Mouse (Mus musculus) liver, postnatal 0 days (tissue): ENCODE results near the gene Sf3a2. TPM values are rescaled to one million over a fixed set of nuclear protein-coding genes. Genes with fewer than 3 reads are reported as not detected.

Source experiments
- ATAC-seq: fragments of 200-750 bp; cut with Nextera tagmentation; 2 replicates; pipeline ENCODE4 v1.8.0; 2017; ENCODE audit warnings: mild to moderate bottlenecking, moderate library complexity
- DNase-seq: peaks from one replicate; pipeline ENCODE4 v3.0.0-alpha.2; 2016
- H3K27ac ChIP-seq: fragments of 300-500 bp; sonication (generic); 2 replicates; pipeline ENCODE4 v1.5.1; 2014; ENCODE audit warnings: antibody characterized with exemption, moderate library complexity, mild to moderate bottlenecking, low read depth
- H3K27me3 ChIP-seq: fragments of 300-500 bp; sonication (generic); 2 replicates; pipeline ENCODE4 v1.6.1; 2014; ENCODE audit warnings: low read length, control low read depth, mixed read lengths; ENCODE audit not compliant: insufficient read depth
- H3K36me3 ChIP-seq: fragments of 300-500 bp; sonication (generic); replicated peaks from 2 replicates; pipeline ENCODE4 v1.6.1; 2014; ENCODE audit warnings: mild to moderate bottlenecking, control low read depth, low read length, moderate library complexity, mixed read lengths; ENCODE audit not compliant: insufficient read depth
- H3K4me1 ChIP-seq: fragments of 300-500 bp; sonication (generic); 2 replicates; pipeline ENCODE4 v1.6.1; 2014; ENCODE audit warnings: antibody characterized with exemption, mild to moderate bottlenecking, control low read depth; ENCODE audit not compliant: insufficient read depth
- H3K4me2 ChIP-seq: fragments of 300-500 bp; sonication (generic); 2 replicates; pipeline ENCODE4 v1.6.1; 2014; ENCODE audit warnings: low read depth, mild to moderate bottlenecking, low read length, moderate library complexity, mixed read lengths
- H3K4me3 ChIP-seq: fragments of 300-500 bp; sonication (generic); 2 replicates; pipeline ENCODE4 v1.5.1; 2014; ENCODE audit warnings: low read depth, low read length
- H3K9ac ChIP-seq: fragments of 300-500 bp; sonication (generic); replicated peaks from 2 replicates; pipeline ENCODE4 v1.6.1; 2014; ENCODE audit warnings: mild to moderate bottlenecking, moderate library complexity
- H3K9me3 ChIP-seq: fragments of 300-500 bp; sonication (generic); 2 replicates; pipeline ENCODE4 v1.6.1; 2016; ENCODE audit warnings: mild to moderate bottlenecking, control low read depth, low read length, mixed read lengths
- CTCF ChIP-seq: sonication (generic); IDR thresholded peaks from 2 replicates; pipeline ENCODE4 v1.5.1; 2016; ENCODE audit warnings: antibody characterized with exemption, low read depth
- EP300 ChIP-seq: IDR thresholded peaks from 2 replicates; pipeline ENCODE4 v1.6.1; 2016; ENCODE audit warnings: antibody characterized with exemption, low read depth, mild to moderate bottlenecking
- WGBS: fragments of 180-500 bp; shearing (Covaris S2); extraction: QIAGEN DNeasy Blood & Tissue Kit; methylation state at CpG from one replicate; pipeline ENCODE4 v1.1.7; 2014; ENCODE audit not compliant: insufficient replicate concordance; 5-methylcytosine and 5-hydroxymethylcytosine counted together
- microRNA counts: library from miRNA; unstranded; fragments of <30 nt; microRNA quantifications from one replicate; lab custom pipeline; 2015
- microRNA-seq: library from miRNA; unstranded; fragments of <30 nt; microRNA quantifications from one replicate; pipeline ENCODE4, GENCODE M21; 2016
- polyA plus RNA-seq: library from polyadenylated mRNA; unstranded; fragments of >200 nt; fragmentation: Nextera tagmentation; extraction: Ambion mirVana; gene quantifications from 2 replicates; pipeline ENCODE4 v1.2.1, GENCODE M21; 2015

Sf3a2 gene
- polyA plus RNA-seq, 1 experiment from 2014 or later: 20.9 TPM

- no peak overlapping the region for H3K27ac ChIP-seq
- 61% methylated on average over 8 of the region's 8 CpGs for WGBS
- H3K4me2 ChIP-seq: no peak overlapping the region
- no peak for DNase-seq
- H3K9me3 ChIP-seq: no peaks in the 10 kb centered on the region
- no peaks in the 10 kb centered on the region for H3K36me3 ChIP-seq
- peaks cover 13% of the 10 kb centered on the region for H3K4me1 ChIP-seq
- H3K9ac ChIP-seq: no peak overlapping the region
- no peak for ATAC-seq
- peaks cover 47% of the 10 kb centered on the region for H3K27me3 ChIP-seq
- no peak for TF ChIP-seq EP300
- no peak for TF ChIP-seq CTCF
- H3K4me3 ChIP-seq: no peak overlapping the region
These were observed 47.2 kb downstream of the Sf3a2 start for GRCm38 (mm10) chr10:80845055-80845693.

- no peak overlapping the region for H3K9ac ChIP-seq
- peaks cover 45% of the 10 kb centered on the region for H3K27me3 ChIP-seq
- TF ChIP-seq EP300: no peak
- TF ChIP-seq CTCF: no peak
- 72% methylated on average over 12 of the region's 12 CpGs for WGBS
- no peak overlapping the region for H3K4me2 ChIP-seq
- ATAC-seq (no peak), DNase-seq (no peak)
- H3K9me3 ChIP-seq: no peaks in the 10 kb centered on the region
- peaks cover 13% of the 10 kb centered on the region for H3K4me1 ChIP-seq
- H3K27ac ChIP-seq: no peak overlapping the region
- no peaks in the 10 kb centered on the region for H3K36me3 ChIP-seq
- H3K4me3 ChIP-seq: no peak overlapping the region
These were observed 47.7 kb downstream of the Sf3a2 start for GRCm38 (mm10) chr10:80845732-80846131.

DNA sequence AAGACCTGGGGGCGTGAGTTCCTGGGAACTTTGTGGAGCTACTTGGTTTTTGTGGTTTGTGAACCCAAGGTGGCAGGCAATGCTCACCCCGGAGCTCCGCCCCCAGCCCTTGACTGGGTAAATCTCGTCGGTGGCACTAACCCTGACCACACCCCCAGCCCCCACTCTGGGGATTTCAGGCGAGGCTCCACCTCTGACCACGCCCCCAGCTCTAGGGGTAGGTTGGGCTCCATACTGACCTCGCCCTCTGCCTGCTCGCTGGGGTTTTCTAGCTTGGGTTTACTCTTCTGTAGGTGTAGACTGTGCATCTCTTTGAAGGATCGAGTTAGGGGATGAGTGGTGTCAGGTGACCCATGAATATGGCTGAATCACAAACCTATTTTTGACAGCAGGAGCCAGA is 50.6 kb downstream of the Sf3a2 start:
- peaks cover 11% of the 10 kb centered on the region for H3K4me1 ChIP-seq
- no peaks in the 10 kb centered on the region for H3K9me3 ChIP-seq
- peaks cover 13% of the 10 kb centered on the region for H3K36me3 ChIP-seq
- DNase-seq (peak; percentile 85), ATAC-seq (peak; percentile 82)
- no peak overlapping the region for H3K4me2 ChIP-seq
- no peak overlapping the region for H3K4me3 ChIP-seq
- 8% methylated on average over 10 of the region's 10 CpGs for WGBS
- TF ChIP-seq CTCF: no peak
- no peak for TF ChIP-seq EP300
- H3K27me3 ChIP-seq: peaks cover 23% of the 10 kb centered on the region
- no peak overlapping the region for H3K9ac ChIP-seq
- no peak overlapping the region for H3K27ac ChIP-seq

MicroRNAs within 50 kb of the gene (microRNA counts, 519-probe panel; counts per million panel counts)
- not detected for microRNA mmu-miR-1982 (lab: Ali Mortazavi, UCI)

Small RNAs within 50 kb of the gene (microRNA-seq; reads per million reads assigned to microRNA genes)
- gene Mir1982: 9.7 reads per million, percentile 17 among the genes with 10 or more reads in this experiment

Other genes with a start within 250 kb of the Sf3a2 start
- gene Rexo1, start 236.6 kb upstream of the Sf3a2 start, polyA plus RNA-seq: 7.4 and 8.1 TPM in 2 replicates
- 6.1 and 6.5 TPM in 2 replicates for gene Klf16, start 220.9 kb upstream of the Sf3a2 start, polyA plus RNA-seq
- 50.2 and 59.3 TPM in 2 replicates for gene Abhd17a, start 207.9 kb upstream of the Sf3a2 start, polyA plus RNA-seq
- gene Scamp4, start 195.3 kb upstream of the Sf3a2 start, polyA plus RNA-seq: 27.5 and 29.2 TPM in 2 replicates
- 2.1 and 2.6 TPM in 2 replicates for gene Adat3, start 195.3 kb upstream of the Sf3a2 start, polyA plus RNA-seq
- gene Gm49322, start 192.2 kb upstream of the Sf3a2 start, polyA plus RNA-seq: 0.20 and 0.52 TPM in 2 replicates
- 41.4 and 45.8 TPM in 2 replicates for gene Csnk1g2, start 175.4 kb upstream of the Sf3a2 start, polyA plus RNA-seq
- gene Btbd2, start 141.1 kb upstream of the Sf3a2 start, polyA plus RNA-seq: 10.7 and 11.5 TPM in 2 replicates
- gene Mknk2, start 120.1 kb upstream of the Sf3a2 start, polyA plus RNA-seq: 45.8 and 46.1 TPM in 2 replicates
- gene Mob3a, start 96.2 kb upstream of the Sf3a2 start, polyA plus RNA-seq: 14.7 and 17.3 TPM in 2 replicates
- 7.9 and 10.4 TPM in 2 replicates for gene Izumo4, start 96.0 kb upstream of the Sf3a2 start, polyA plus RNA-seq
- 16.4 and 19.0 TPM in 2 replicates for gene Ap3d1, start 55.9 kb upstream of the Sf3a2 start, polyA plus RNA-seq
- 4.6 TPM in 2 replicates for gene Dot1l, start 43.0 kb upstream of the Sf3a2 start, polyA plus RNA-seq
- 42.0 and 43.7 TPM in 2 replicates for gene Plekhj1, start 428 bp downstream of the Sf3a2 start, polyA plus RNA-seq
- gene Amh, start 7.0 kb downstream of the Sf3a2 start, polyA plus RNA-seq: 0.06 TPM in 1 of 2 replicates, not detected in the other
- gene Jsrp1, start 15.3 kb downstream of the Sf3a2 start, polyA plus RNA-seq: 1.6 TPM in 1 of 2 replicates, not detected in the other
- 1,017 and 1,029 TPM in 2 replicates for gene Oaz1, start 28.5 kb downstream of the Sf3a2 start, polyA plus RNA-seq
- not detected in 2 replicates for gene Lingo3, start 45.8 kb downstream of the Sf3a2 start, polyA plus RNA-seq
- gene Lsm7, start 57.0 kb downstream of the Sf3a2 start, polyA plus RNA-seq: 104 and 108 TPM in 2 replicates
- 27.6 and 27.7 TPM in 2 replicates for gene Sppl2b, start 57.1 kb downstream of the Sf3a2 start, polyA plus RNA-seq
- gene Tmprss9, start 73.7 kb downstream of the Sf3a2 start, polyA plus RNA-seq: 0.12 TPM in 2 replicates
- gene Timm13, start 102.8 kb downstream of the Sf3a2 start, polyA plus RNA-seq: 242 and 244 TPM in 2 replicates
- 5.4 and 6.5 TPM in 2 replicates for gene Lmnb2, start 120.0 kb downstream of the Sf3a2 start, polyA plus RNA-seq
- gene Gadd45b, start 131.9 kb downstream of the Sf3a2 start, polyA plus RNA-seq: 17.3 and 18.7 TPM in 2 replicates
- 1.3 TPM in 2 replicates for gene Gng7, start 216.7 kb downstream of the Sf3a2 start, polyA plus RNA-seq
- gene Diras1, start 227.5 kb downstream of the Sf3a2 start, polyA plus RNA-seq: not detected in 2 replicates
- gene Slc39a3, start 239.2 kb downstream of the Sf3a2 start, polyA plus RNA-seq: 4.6 and 4.7 TPM in 2 replicates